Mouse (Mus musculus) brain, adult 2 months (tissue): ENCODE results near the gene U2af1l4.
A peak's percentile ranks its signal among the peaks of the same experiment; 100 is the strongest.

ENCODE experiments used
- DNase-seq: peaks from one replicate; pipeline ENCODE4 v3.0.0; 2011; ENCODE audit warnings: low read depth, low spot score

U2af1l4 gene

DNA sequence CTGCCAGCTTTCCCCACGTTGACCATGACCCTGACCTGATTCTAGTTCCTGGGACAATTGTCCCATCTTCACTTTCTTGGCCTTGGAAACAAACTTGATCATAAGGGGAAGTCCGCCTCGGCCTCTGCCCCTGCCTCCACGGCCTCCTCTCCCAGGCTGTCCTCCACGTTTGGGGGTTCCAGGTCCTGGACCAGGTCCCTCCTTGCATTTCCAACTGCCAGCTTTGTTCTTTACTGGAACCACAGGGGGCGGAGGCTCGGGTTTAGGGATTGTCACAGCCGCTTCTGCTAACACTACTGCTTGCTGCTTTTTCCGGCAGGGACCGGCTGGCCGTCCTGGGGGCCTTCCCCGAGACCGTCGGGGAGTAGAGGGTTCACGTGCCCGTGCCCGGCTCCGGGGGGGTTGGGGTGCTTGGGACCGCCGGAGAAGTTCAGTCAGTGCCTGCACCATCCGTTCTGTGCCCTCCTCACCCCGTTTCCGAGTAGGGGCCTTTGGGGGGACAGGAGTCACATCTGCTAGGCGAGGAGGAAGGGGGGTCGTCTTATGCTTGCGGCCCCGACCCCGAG lies 23.4 kb downstream of the U2af1l4 start:
- no peak for DNase-seq

GRCm38 (mm10) chr7:30587842-30588667 lies 25.0 kb downstream of the U2af1l4 start:
- DNase-seq = peak; percentile 42

- DNase-seq = peak; percentile 99
These were observed 25.8 kb downstream of the U2af1l4 start, which contains the start of gene Kmt2b for GRCm38 (mm10) chr7:30588676-30589434. Kmt2b (minus strand) TSS chr7:30588726.

- DNase-seq = peak; percentile 78
These were observed 26.6 kb downstream of the U2af1l4 start for GRCm38 (mm10) chr7:30589435-30590301.

DNA sequence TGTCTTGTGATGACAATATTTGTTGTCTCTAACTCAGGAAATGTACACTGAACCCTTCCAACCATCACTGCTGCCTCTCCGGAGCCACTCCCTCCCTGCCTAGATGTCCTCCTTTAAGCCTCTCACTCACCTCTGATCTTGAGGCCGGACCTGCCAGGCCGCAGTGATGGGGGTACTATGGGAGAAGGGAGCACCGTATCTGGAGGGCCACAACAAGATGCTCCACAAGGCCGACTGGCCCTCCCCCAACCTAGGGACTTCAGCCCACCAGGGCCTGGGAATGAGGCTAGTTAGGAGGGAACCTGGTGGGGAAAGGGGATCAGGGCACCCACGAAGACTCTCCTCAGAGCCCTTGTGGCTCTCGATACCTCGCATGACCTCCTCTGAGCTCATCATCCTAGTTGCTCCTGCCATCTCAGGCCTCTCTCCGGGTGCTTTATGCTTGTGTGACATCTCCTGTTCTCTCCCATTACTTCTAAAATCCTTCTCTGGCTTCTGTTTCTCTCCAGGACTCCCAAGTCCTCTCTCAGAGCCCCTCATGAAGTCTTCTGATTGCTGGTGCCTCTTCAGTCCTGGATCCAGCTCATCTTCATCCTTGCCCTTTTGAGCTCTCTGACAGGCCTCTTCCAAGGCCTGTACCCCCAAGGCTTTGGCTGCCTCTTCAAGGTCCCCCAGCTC lies 28.0 kb downstream of the U2af1l4 start:
- DNase-seq = no peak

DNA sequence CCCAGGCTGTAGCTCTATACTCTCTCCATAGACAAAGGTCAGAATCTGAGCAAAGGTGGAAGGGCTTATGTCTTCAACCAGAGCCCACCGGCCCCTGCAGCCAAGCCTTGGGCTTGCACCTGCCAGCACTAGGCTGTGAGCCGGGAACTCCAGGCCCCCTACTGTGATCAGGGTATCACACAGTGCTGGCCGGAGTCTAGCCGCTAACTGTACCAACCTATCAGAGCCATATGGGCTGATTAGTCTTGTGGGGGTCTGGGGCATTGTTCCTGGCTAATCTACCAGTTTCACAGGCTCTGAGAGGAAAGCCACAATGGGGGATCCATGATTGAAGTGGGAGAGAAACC lies 28.5 kb downstream of the U2af1l4 start:
- no peak for DNase-seq

GRCm38 (mm10) chr7:30592772-30593423 lies 29.8 kb downstream of the U2af1l4 start:
- no peak for DNase-seq

- DNase-seq = no peak
These were observed 30.7 kb downstream of the U2af1l4 start for GRCm38 (mm10) chr7:30593579-30594509.

DNA sequence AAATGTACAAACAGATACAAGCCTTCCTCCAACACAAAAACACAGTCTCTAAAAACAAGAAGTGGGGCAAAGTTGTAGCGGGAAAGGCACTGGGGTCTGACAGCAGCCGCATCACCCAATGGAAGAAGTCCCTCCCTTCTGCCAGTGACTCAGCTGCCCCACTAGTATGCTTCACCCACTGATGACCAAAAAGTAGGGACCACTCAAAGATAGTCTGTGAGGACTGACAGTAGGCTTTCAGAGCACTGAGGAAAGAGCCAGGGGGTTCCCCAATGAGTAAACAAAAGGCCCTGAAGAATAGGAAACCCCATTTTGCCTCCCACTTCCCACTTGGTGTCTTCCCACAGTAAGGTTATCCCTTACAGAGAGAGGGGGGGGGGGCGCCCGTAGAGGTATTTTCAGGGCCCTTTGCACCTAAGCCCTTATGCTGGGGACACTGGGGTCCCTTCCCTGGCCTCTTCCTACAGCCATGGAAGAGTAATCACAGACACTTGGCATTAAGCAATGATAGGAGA lies 31.5 kb downstream of the U2af1l4 start:
- DNase-seq = no peak

GRCm38 (mm10) chr7:30596093-30596492 lies 33.0 kb downstream of the U2af1l4 start:
- DNase-seq = no peak

- no peak for DNase-seq
These were observed 33.7 kb downstream of the U2af1l4 start for GRCm38 (mm10) chr7:30596811-30597210.

GRCm38 (mm10) chr7:30598786-30599185 lies 35.7 kb downstream of the U2af1l4 start, which contains the start of gene Zbtb32:
Zbtb32 (minus strand) TSS chr7:30598909.
- no peak for DNase-seq

DNA sequence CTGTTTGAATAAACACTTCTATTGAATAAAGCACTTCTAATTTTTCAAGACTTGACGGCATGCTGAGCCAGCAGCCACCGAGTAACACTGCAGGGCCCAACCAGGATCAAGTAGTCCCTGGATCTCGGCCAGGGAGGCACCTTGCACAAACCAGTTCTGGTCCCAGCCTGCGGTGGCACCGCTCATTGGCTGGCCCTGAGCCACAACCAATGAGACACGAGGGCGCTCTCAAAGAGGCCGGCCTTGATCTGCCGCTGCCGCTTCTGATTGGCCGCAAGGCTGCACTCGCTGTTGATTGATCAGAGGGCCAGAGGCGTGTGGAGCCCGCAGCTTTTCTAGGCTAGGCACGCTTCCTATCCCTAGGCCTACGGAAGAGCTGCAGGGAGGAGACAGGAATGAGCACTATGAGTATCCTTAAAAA lies 36.8 kb downstream of the U2af1l4 start:
- DNase-seq = peak; percentile 99

DNA sequence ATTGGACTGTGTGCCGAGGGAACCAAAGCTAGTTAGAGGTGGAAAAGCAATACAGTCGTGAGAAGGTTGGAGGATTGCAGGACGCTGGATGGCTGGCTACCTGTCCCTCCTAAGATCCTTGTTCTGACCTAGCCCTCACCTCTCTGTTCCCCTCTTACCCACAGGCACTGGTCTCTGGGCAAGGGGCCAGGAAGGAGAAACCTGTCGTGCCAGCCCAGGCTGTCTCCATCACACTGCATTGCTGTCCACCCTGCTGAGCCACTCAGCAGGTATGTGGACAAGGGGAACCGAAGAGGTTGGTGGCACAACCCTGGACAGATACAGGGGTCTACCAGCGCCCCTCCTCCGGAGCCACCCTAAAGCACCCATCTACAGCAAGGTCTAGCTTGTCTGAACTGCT lies 37.5 kb downstream of the U2af1l4 start:
- DNase-seq = no peak

GRCm38 (mm10) chr7:30602583-30602982 lies 39.5 kb downstream of the U2af1l4 start:
- no peak for DNase-seq

- no peak for DNase-seq
These were observed 41.3 kb downstream of the U2af1l4 start for GRCm38 (mm10) chr7:30604424-30604823.

DNA sequence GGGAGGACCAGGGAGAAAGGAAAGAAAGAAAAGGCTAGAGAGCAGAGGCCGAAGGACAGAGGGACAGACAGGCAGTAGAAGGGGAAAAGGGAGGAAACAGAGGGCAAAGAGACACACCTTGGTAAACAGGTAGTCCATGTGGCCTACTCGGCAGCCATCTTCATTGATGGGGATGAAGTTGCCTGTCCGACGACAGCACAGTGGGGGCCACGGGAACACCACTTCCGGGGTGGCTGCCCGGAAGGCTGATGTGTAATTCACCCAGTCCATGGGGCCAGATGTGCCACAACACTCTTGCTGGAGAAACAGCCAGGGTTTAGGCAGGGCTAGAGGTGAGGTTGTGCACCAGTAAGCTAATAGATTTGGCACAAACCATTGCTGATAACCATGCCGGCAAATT lies 41.8 kb downstream of the U2af1l4 start:
- DNase-seq = no peak

DNA sequence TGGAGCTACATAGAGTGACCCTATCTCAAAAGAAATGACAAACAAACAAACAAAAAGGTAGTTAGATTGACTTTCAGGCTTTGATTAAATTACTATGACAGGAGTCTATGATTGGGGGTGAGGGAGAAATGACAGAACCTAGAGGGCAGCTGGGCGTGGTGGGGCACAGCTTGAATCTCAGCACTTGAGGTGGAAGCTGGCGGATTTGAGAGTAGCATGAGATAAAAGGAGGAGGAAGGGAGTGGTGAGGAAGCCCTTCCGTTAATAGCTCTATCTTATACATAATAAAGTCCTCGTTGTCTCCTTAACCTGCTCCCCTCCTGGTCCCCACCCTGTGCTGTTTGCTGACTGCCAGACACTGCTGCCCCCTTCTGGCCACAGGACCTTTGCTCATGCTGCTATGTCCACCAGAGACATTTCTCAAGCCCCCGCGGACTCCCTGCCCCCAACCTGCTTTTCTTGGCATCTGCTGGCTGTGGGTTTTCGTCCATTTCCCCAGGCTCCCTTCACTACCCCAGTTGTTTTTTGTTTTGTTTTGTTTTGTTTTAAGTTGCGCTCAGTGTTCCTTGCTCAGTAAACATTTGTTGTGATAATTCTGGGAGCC lies 44.7 kb downstream of the U2af1l4 start:
- peak; percentile 58 for DNase-seq

- DNase-seq = no peak
These were observed 45.4 kb downstream of the U2af1l4 start for GRCm38 (mm10) chr7:30608476-30608875.
